Mouse (Mus musculus) liver, embryonic 14.5 days (tissue): Measurements from ENCODE around the gene Drap1.

ENCODE experiments used
- CTCF ChIP-seq: IDR thresholded peaks from 2 replicates; pipeline ENCODE4 v1.5.1; 2016; ENCODE audit warnings: antibody characterized with exemption, low read depth, control low read depth
- EP300 ChIP-seq: IDR thresholded peaks from 2 replicates; pipeline ENCODE4 v1.6.1; 2016; ENCODE audit warnings: antibody characterized with exemption, low read depth

DNA sequence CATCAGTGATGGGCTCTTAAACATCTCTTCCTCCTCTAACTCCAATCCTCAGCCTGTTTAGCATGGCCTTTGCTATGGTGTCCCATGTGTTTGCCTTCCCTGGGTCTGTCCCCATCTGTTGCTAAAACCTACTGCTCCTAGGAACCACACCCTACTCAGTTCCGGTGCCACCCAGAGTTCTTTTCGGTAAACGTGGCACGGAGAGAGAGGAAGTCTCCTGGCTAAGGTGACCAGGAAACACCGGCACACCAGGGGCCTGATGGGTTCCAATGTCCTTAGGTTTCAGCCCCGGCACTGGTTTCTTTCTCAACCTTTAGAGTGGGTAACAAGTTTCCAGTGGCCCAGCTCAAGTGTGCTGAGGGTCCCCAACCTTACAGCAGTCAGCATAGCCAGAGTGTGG lies 4.2 kb downstream of the Drap1 start:
- TF ChIP-seq CTCF (no peak), EP300 (no peak)
